Mouse (Mus musculus): ENCODE measurements at regions not wholly inside any gene's neighbourhood (a gene's known extent, or its start where the extent isn't known, plus 50 kb on each side); places are given as distances from the start of the nearest gene placed in this dataset.

DNA sequence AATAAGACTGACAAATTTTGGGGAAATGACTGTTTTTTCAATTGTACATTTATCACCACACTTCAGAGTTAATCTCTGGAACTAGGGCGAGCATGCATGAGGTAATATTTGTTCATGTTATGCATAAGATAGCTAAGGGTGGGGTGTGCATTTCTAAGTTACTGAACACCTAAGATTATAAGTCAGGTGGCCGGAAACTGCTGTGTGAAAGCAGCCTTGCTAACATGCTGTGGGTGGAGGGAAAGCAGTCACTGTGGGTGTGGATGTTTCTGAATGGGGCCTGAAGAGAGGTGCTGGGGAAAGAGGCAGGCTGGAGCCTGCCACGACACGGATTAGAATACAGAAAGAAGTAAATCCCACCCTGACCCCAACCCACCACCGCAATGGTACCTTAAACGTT lies 54.8 kb upstream of the Cep162 start:
- no peaks in the 10 kb centered on the region for H3K36me3 ChIP-seq (ENCODE audit: poor library complexity, severe bottlenecking)
- no peak overlapping the region for H3K4me3 ChIP-seq
- no peaks in the 10 kb centered on the region for H3K27me3 ChIP-seq
- no peaks in the 10 kb centered on the region for H3K9me3 ChIP-seq (replicated peaks)
- no peaks in the 10 kb centered on the region for H3K4me1 ChIP-seq
- ATAC-seq = no peak
- no peak overlapping the region for H3K4me2 ChIP-seq
- no peak overlapping the region for H3K9ac ChIP-seq
- no peak overlapping the region for H3K27ac ChIP-seq
- 93% methylated on average over 6 of the region's 6 CpGs for WGBS

Data from forebrain, embryonic 13.5 days (tissue).